Mouse (Mus musculus): ENCODE measurements around the gene Arl10.

GRCm38 (mm10) chr13:54605426-54605825, 30.6 kb downstream of the Arl10 start:
- no peak for TF ChIP-seq POLR2A (IDR thresholded peaks at IDR 0.05; ENCODE audit: low read depth, low read length)
- no peak for TF ChIP-seq CTCF (conservative IDR thresholded peaks at IDR 0.05 in 1 of 2, IDR thresholded peaks at IDR 0.05 in 1 of 2; ENCODE audit: low read depth in 2 of 2, low read length in 2 of 2)

Data from CH12.LX (cell line).